Mouse (Mus musculus) liver, postnatal 0 days (tissue): ENCODE data around the gene Srd5a2.

Experiments used
- CTCF ChIP-seq: sonication (generic); IDR thresholded peaks from 2 replicates; pipeline ENCODE4 v1.5.1; 2016; ENCODE audit warnings: antibody characterized with exemption, low read depth
- EP300 ChIP-seq: IDR thresholded peaks from 2 replicates; pipeline ENCODE4 v1.6.1; 2016; ENCODE audit warnings: antibody characterized with exemption, low read depth, mild to moderate bottlenecking

DNA sequence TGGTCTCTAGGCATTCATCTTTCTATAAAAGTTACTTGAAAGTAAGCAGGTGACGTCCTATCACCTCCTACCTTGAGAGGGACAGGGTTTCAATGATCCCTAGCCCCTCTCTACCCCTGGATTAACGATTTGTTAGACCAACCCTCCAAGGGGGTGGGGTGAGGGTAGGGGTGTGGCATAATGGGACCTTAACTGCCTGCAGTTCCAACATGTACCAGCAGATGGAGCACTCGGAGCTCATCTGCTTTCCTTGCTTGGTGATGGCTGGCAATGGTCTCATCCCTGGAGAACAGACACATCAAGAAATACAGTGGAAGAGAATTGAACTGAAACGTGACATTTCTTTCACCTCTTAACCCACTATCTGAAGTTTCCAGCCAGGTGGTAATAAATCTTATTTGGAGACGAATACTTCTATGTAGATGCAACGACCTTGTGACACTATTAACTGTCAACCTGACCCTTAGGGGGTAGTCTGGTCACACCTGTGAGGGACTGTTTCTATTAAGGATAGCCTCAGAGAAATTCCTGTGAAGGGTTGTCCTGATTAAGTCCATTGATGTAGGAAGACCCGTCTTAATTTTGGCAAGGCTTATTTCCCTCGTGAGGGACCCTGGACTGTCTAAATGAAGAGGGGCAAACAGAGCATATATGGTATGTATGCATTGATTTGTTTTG is 27.1 kb downstream of the Srd5a2 start:
- TF ChIP-seq EP300 (no peak), CTCF (peak; percentile 98)
